Mouse (Mus musculus) kidney, postnatal 0 days (tissue): Measurements from ENCODE around the gene Tnrc6c. TPM values are rescaled to one million over a fixed set of nuclear protein-coding genes. Genes with fewer than 3 reads are reported as not detected.

ENCODE experiments used
- ATAC-seq: fragments of 200-750 bp; cut with Nextera tagmentation; replicated peaks from 2 replicates; pipeline ENCODE4 v1.8.0; 2017; ENCODE audit warnings: low read depth, moderate number of reproducible peaks, moderate TSS enrichment, moderate library complexity; ENCODE audit not compliant: low FRiP score
- DNase-seq: peaks from one replicate; pipeline ENCODE4 v3.0.0-alpha.2; 2016; ENCODE audit warnings: low spot score
- H3K27ac ChIP-seq: fragments of 300-500 bp; sonication (generic); 2 replicates; pipeline ENCODE4 v1.5.1; 2014; ENCODE audit warnings: mild to moderate bottlenecking
- H3K27me3 ChIP-seq: fragments of 300-500 bp; sonication (generic); 2 replicates; pipeline ENCODE4 v1.6.1; 2014; ENCODE audit warnings: low read length, mixed read lengths; ENCODE audit not compliant: insufficient read depth
- H3K36me3 ChIP-seq: fragments of 300-500 bp; sonication (generic); 2 replicates; pipeline ENCODE4 v1.6.1; 2014; ENCODE audit warnings: low read length, mixed read lengths; ENCODE audit not compliant: insufficient read depth
- H3K4me1 ChIP-seq: fragments of 300-500 bp; sonication (generic); replicated peaks from 2 replicates; pipeline ENCODE4 v1.6.1; 2014; ENCODE audit warnings: antibody characterized with exemption, low read length, mixed read lengths; ENCODE audit not compliant: insufficient read depth
- H3K4me2 ChIP-seq: fragments of 300-500 bp; sonication (generic); 2 replicates; pipeline ENCODE4 v1.6.1; 2014; ENCODE audit warnings: mild to moderate bottlenecking, low read length, moderate library complexity, mixed read lengths
- H3K4me3 ChIP-seq: fragments of 300-500 bp; sonication (generic); replicated peaks from 2 replicates; pipeline ENCODE4 v1.5.1; 2014; ENCODE audit warnings: low read depth, low read length
- H3K9ac ChIP-seq: fragments of 300-500 bp; sonication (generic); 2 replicates; pipeline ENCODE4 v1.6.1; 2014; ENCODE audit warnings: low read depth, low read length
- H3K9me3 ChIP-seq: fragments of 300-500 bp; sonication (generic); replicated peaks from 2 replicates; pipeline ENCODE4 v1.6.1; 2016; ENCODE audit warnings: low read length, inconsistent platforms, mixed read lengths
- CTCF ChIP-seq: IDR thresholded peaks from 2 replicates; pipeline ENCODE4 v1.5.1; 2016; ENCODE audit warnings: antibody characterized with exemption, low read depth, mild to moderate bottlenecking, moderate library complexity
- WGBS: fragments of 180-500 bp; shearing (Covaris S2); extraction: QIAGEN DNeasy Blood & Tissue Kit; methylation state at CpG from one replicate; pipeline ENCODE4 v1.1.7; 2014; 5-methylcytosine and 5-hydroxymethylcytosine counted together
- polyA plus RNA-seq: library from polyadenylated mRNA; unstranded; fragments of >200 nt; fragmentation: Nextera tagmentation; extraction: Ambion mirVana; gene quantifications from 2 replicates; pipeline ENCODE4 v1.2.1, GENCODE M21; 2015

The Tnrc6c gene
- polyA plus RNA-seq, 1 experiment from 2014 or later, result 8.7 TPM

- peak; percentile 50 for ATAC-seq
- 79% methylated on average over 26 of the region's 26 CpGs for WGBS
- no peak for TF ChIP-seq CTCF
- Histone ChIP-seq H3K4me1 (no peaks in the 10 kb centered on the region), H3K9ac (no peak overlapping the region), H3K27ac (peak overlapping the region; percentile 50; the same call in 1 of the 2 replicates), H3K36me3 (peaks cover 56% of the 10 kb centered on the region), H3K4me2 (no peak overlapping the region), H3K9me3 (no peaks in the 10 kb centered on the region), H3K27me3 (no peaks in the 10 kb centered on the region), H3K4me3 (no peak overlapping the region)
- no peak for DNase-seq
Measured at GRCm38 (mm10) chr11:117760374-117761119, 106.5 kb downstream of the Tnrc6c start.

GRCm38 (mm10) chr11:117761801-117762200 lies 107.7 kb downstream of the Tnrc6c start:
- no peak overlapping the region for H3K9ac ChIP-seq
- H3K36me3 ChIP-seq, result peaks cover 52% of the 10 kb centered on the region
- H3K9me3 ChIP-seq, result no peaks in the 10 kb centered on the region
- H3K4me1 ChIP-seq, result 0 out of 2 replicates have a peak, but pooled peaks cover 3% of the 10 kb centered on the region
- no peak overlapping the region for H3K4me2 ChIP-seq
- DNase-seq (no peak), ATAC-seq (no peak)
- no peaks in the 10 kb centered on the region for H3K27me3 ChIP-seq
- H3K4me3 ChIP-seq, result no peak overlapping the region
- no peak overlapping the region for H3K27ac ChIP-seq
- WGBS, result 83% methylated on average over 13 of the region's 13 CpGs
- TF ChIP-seq CTCF, result no peak

- no peak overlapping the region for H3K4me2 ChIP-seq
- ATAC-seq (no peak), DNase-seq (no peak)
- H3K27me3 ChIP-seq, result no peaks in the 10 kb centered on the region
- WGBS, result 73% methylated on average over 12 of the region's 12 CpGs
- H3K9ac ChIP-seq, result no peak overlapping the region
- H3K27ac ChIP-seq, result no peak overlapping the region
- H3K4me3 ChIP-seq, result no peak overlapping the region
- peaks cover 48% of the 10 kb centered on the region for H3K36me3 ChIP-seq
- 0 out of 2 replicates have a peak, but pooled peaks cover 3% of the 10 kb centered on the region for H3K4me1 ChIP-seq
- TF ChIP-seq CTCF, result no peak
- no peaks in the 10 kb centered on the region for H3K9me3 ChIP-seq
Measured at GRCm38 (mm10) chr11:117762246-117762645, 108.2 kb downstream of the Tnrc6c start.

GRCm38 (mm10) chr11:117764319-117764718 lies 110.2 kb downstream of the Tnrc6c start:
- H3K9ac ChIP-seq, result no peak overlapping the region
- H3K9me3 ChIP-seq, result no peaks in the 10 kb centered on the region
- H3K36me3 ChIP-seq, result peaks cover 40% of the 10 kb centered on the region
- H3K27ac ChIP-seq, result no peak overlapping the region
- no peak overlapping the region for H3K4me2 ChIP-seq
- H3K4me1 ChIP-seq, result 0 out of 2 replicates have a peak, but pooled peaks cover 3% of the 10 kb centered on the region
- 87% methylated on average over 9 of the region's 9 CpGs for WGBS
- no peak for TF ChIP-seq CTCF
- ATAC-seq (no peak), DNase-seq (no peak)
- no peak overlapping the region for H3K4me3 ChIP-seq
- H3K27me3 ChIP-seq, result no peaks in the 10 kb centered on the region

- DNase-seq (no peak), ATAC-seq (no peak; the same call in 1 of the 2 replicates)
- H3K4me2 ChIP-seq, result no peak overlapping the region
- no peaks in the 10 kb centered on the region for H3K9me3 ChIP-seq
- 0 out of 2 replicates have a peak, but pooled peaks cover 3% of the 10 kb centered on the region for H3K4me1 ChIP-seq
- no peaks in the 10 kb centered on the region for H3K27me3 ChIP-seq
- H3K9ac ChIP-seq, result no peak overlapping the region
- 92% methylated on average over 5 of the region's 5 CpGs for WGBS
- peaks cover 32% of the 10 kb centered on the region; the same call in 1 of the 2 replicates for H3K36me3 ChIP-seq
- H3K4me3 ChIP-seq, result no peak overlapping the region
- H3K27ac ChIP-seq, result no peak overlapping the region
- TF ChIP-seq CTCF, result no peak
Measured at GRCm38 (mm10) chr11:117765361-117765760, 111.3 kb downstream of the Tnrc6c start.

- Histone ChIP-seq H3K9me3 (no peaks in the 10 kb centered on the region), H3K4me2 (no peak overlapping the region), H3K27ac (0 out of 2 replicates have a peak overlapping the region, but pooled peaks have one; percentile 27), H3K4me1 (0 out of 2 replicates have a peak, but pooled peaks cover 3% of the 10 kb centered on the region), H3K9ac (no peak overlapping the region), H3K27me3 (no peaks in the 10 kb centered on the region), H3K4me3 (no peak overlapping the region), H3K36me3 (peaks cover 23% of the 10 kb centered on the region; the same call in 1 of the 2 replicates)
- DNase-seq (no peak), ATAC-seq (no peak)
- 64% methylated on average over 3 of the region's 3 CpGs for WGBS
- no peak for TF ChIP-seq CTCF
Measured at GRCm38 (mm10) chr11:117766275-117766674, 112.2 kb downstream of the Tnrc6c start.
